Mouse (Mus musculus): ENCODE results near the gene Hormad1.
"Not testable (repeated sequence)": the region's sequence is repeated elsewhere in the genome, so short reads cannot be mapped to it uniquely, and the experiment has no call there.

- TF ChIP-seq POLR2A (IDR thresholded peaks at IDR 0.05; ENCODE audit: borderline replicate concordance, control insufficient read depth, low read depth, low read length); CTCF (IDR thresholded peaks at IDR 0.05; ENCODE audit: control insufficient read depth, insufficient read depth, low read length): not testable (repeated sequence)
Measured at GRCm38 (mm10) chr3:95623991-95624515, 64.6 kb downstream of the Hormad1 start.
